Mouse (Mus musculus): Measurements from ENCODE around the gene Vmn2r26.
"Not testable (repeated sequence)": the region's sequence is repeated elsewhere in the genome, so short reads cannot be mapped to it uniquely, and the experiment has no call there.

Vmn2r26 gene

GRCm38 (mm10) chr6:124024268-124024667 lies at the start of gene Vmn2r26:
Gene Vmn2r26 (plus strand): TSS chr6:124024568.
- DNase-seq (ENCODE audit: low read depth): not testable (repeated sequence)

- DNase-seq (ENCODE audit: low read depth): no peak
These were observed 3.5 kb upstream of the Vmn2r26 start for GRCm38 (mm10) chr6:124020841-124021240.

- DNase-seq (ENCODE audit: low read depth): no peak
These were observed 24.0 kb downstream of the Vmn2r26 start for GRCm38 (mm10) chr6:124048388-124048787.

GRCm38 (mm10) chr6:124053611-124054010 lies 29.2 kb downstream of the Vmn2r26 start:
- not testable (repeated sequence) for DNase-seq (ENCODE audit: low read depth)

- no peak for DNase-seq (ENCODE audit: low read depth)
These were observed 78.0 kb downstream of the Vmn2r26 start for GRCm38 (mm10) chr6:124102334-124102733.

Measured in c-Kit-positive CD71-negative TER-119-negative erythroid progenitor cells, embryonic 14.5 days (primary cell).